Mouse (Mus musculus): ENCODE data around the gene Pdcd5.

Pdcd5 gene

GRCm38 (mm10) chr7:35647101-35647698, at the start of gene Pdcd5:
Gene Pdcd5, minus strand, starts transcription at chr7:35647521.
- DNase-seq (ENCODE audit: low spot score): peak; percentile 97

- no peak for DNase-seq (ENCODE audit: low spot score)
These were observed 45.3 kb upstream of the Pdcd5 start for GRCm38 (mm10) chr7:35692641-35693040.

- no peak for DNase-seq (ENCODE audit: low spot score)
These were observed 44.8 kb upstream of the Pdcd5 start for GRCm38 (mm10) chr7:35692117-35692516.

GRCm38 (mm10) chr7:35688781-35689349, 41.5 kb upstream of the Pdcd5 start:
- no peak for DNase-seq (ENCODE audit: low spot score)

- DNase-seq (ENCODE audit: low spot score): no peak
These were observed 41.0 kb upstream of the Pdcd5 start for GRCm38 (mm10) chr7:35688276-35688675.

GRCm38 (mm10) chr7:35687229-35687628, 39.9 kb upstream of the Pdcd5 start:
- DNase-seq (ENCODE audit: low spot score): no peak

- peak; percentile 7 for DNase-seq (ENCODE audit: low spot score)
These were observed 39.4 kb upstream of the Pdcd5 start for GRCm38 (mm10) chr7:35686756-35687155.

- no peak for DNase-seq (ENCODE audit: low spot score)
These were observed 38.9 kb upstream of the Pdcd5 start for GRCm38 (mm10) chr7:35686216-35686615.

GRCm38 (mm10) chr7:35683409-35684122, 36.2 kb upstream of the Pdcd5 start:
- no peak for DNase-seq (ENCODE audit: low spot score)

- no peak for DNase-seq (ENCODE audit: low spot score)
These were observed 34.2 kb upstream of the Pdcd5 start for GRCm38 (mm10) chr7:35681559-35681958.

GRCm38 (mm10) chr7:35678976-35679375, 31.7 kb upstream of the Pdcd5 start:
- DNase-seq (ENCODE audit: low spot score): no peak

- DNase-seq (ENCODE audit: low spot score): no peak
These were observed 21.0 kb upstream of the Pdcd5 start for GRCm38 (mm10) chr7:35668066-35669041.

- no peak for DNase-seq (ENCODE audit: low spot score)
These were observed 16.6 kb upstream of the Pdcd5 start for GRCm38 (mm10) chr7:35663790-35664376.

- DNase-seq (ENCODE audit: low spot score): no peak
These were observed 11.9 kb upstream of the Pdcd5 start for GRCm38 (mm10) chr7:35659173-35659572.

- no peak for DNase-seq (ENCODE audit: low spot score)
These were observed 10.5 kb upstream of the Pdcd5 start for GRCm38 (mm10) chr7:35657829-35658228.

GRCm38 (mm10) chr7:35651583-35652270, 4.4 kb upstream of the Pdcd5 start:
- no peak for DNase-seq (ENCODE audit: low spot score)

- no peak for DNase-seq (ENCODE audit: low spot score)
These were observed 3.5 kb upstream of the Pdcd5 start for GRCm38 (mm10) chr7:35650716-35651410.

- DNase-seq (ENCODE audit: low spot score): peak; percentile 13
These were observed 1.8 kb upstream of the Pdcd5 start for GRCm38 (mm10) chr7:35649071-35649470.

GRCm38 (mm10) chr7:35648239-35649069, 1.1 kb upstream of the Pdcd5 start:
- no peak for DNase-seq (ENCODE audit: low spot score)
